Mouse (Mus musculus) left cerebral cortex, postnatal 14 days (tissue): ENCODE measurements around the gene Fam169b. TPM values are rescaled to one million over a fixed set of nuclear protein-coding genes. Genes with fewer than 3 reads are reported as not detected.
A peak's percentile ranks its signal among the peaks of the same experiment; 100 is the strongest.

ENCODE experiments used
- DNase-seq, 2 experiments: peaks; one replicate each; pipeline ENCODE4 v3.0.0; 2021 to 2022; ENCODE audit warnings: low spot score in 2 of 2, mixed read lengths in 1 of 2
- intact Hi-C: fragments of 180-260 bp; cut with DNase I; formaldehyde crosslinking; loops from one replicate; pipeline ENCODE4 v1.15.1; 2025
- total RNA-seq, 2 experiments: library from RNA; stranded (reverse); gene quantifications; 2 replicates each; pipeline ENCODE4 v1.2.3; 2021

Gene Fam169b
- total RNA-seq, 2 experiments from 2014 or later = 0.42 to 1.1 TPM

DNA sequence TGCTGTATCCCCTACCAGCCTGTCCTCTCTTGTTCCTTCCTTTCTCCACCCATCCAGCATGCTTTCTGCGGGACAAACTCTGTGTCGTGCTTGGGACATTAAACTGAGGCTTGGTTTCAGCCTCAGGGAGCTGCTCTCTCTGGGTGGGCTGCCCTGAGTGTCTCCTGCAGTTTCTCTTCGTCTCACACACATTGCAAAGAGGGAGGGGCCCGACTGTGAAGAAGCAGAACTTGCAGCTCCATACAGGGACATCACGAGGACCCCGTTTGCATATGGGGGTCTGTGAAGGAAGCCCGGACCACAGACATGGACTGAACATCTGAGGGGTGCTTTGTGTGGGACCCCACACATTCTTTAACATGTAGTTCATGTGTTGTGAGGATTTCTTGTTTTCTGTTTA is 89.0 kb downstream of the Fam169b start:
- no peak for DNase-seq
- intact Hi-C loops = no loop called here

GRCm38 (mm10) chr7:68365711-68366110 is 92.1 kb downstream of the Fam169b start:
- DNase-seq = peak in 1 of 2 experiments; percentile 25
- intact Hi-C loops = no loop called here

DNA sequence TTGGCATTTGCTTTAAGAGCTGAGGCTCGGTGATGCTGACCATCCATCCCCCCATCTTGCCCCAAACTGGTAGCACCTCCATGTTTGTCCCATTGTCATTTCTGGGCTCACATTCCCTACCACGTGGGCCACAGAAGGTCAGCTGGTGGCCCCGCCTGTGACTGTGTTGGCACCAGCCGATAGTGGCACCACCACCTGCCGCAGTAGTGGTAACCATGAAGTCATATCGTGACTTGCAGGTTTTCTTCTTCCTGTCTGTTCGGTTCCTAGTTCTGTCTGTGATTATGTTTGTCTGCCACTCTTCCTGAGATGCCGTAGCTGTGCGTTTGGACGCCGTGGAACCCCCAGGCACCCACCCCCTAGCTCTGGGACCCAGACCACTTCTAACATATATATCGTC is 95.3 kb downstream of the Fam169b start:
- DNase-seq = no peak
- intact Hi-C loops = no loop called here

DNA sequence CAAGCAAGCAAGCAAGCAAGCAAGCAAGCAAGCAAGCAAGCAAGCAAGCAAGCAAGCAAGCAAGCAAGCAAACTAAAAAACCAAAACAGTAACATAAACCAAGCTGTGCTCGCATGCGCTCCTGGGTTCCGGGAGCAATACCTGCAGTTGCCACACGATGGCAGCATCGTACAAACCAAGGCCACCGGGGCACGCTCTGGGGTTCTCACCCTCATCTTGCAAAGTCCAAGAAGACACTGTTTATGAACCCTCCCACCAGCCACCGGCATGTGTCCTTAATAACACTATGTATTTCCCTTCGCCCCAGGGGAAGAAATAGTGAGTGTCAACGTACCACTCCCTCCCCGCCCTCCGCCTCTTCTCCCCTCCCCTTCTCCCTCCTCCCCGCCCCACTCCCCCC is 96.1 kb downstream of the Fam169b start:
- peak; percentile 70 to 81 for DNase-seq
- intact Hi-C loops = loop anchor here (5.0 to 10.0 kb wide), 2 partner anchors 463 to 605 kb away; no protein-coding TSS in a partner anchor

- peak; percentile 79 to 86 for DNase-seq
- intact Hi-C loops = loop anchor here (1.0 to 10.0 kb wide), 3 partner anchors 106 to 601 kb away; no protein-coding TSS in a partner anchor
Measured at GRCm38 (mm10) chr7:68374109-68374857, 100.6 kb downstream of the Fam169b start.

DNA sequence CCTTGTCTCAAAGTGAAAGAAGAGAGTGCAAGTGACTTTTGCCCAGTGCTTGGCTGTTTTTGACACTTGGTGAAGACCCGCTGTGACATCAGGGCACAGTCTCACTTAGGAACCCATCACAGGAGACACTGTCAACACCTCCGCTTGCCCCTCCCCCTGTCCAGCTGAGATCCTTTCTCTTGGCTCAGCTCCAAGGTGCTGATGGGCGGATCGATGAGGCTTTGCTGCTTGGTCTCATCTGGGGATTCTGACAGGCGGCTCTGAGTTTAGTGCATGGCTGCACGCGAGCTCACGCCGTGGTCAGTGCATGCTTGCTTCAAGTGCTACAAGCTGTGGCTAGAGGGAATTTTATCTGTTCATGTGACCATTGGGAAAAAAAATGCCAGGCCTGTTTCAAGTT is 108.5 kb downstream of the Fam169b start:
- no peak for DNase-seq
- intact Hi-C loops = no loop called here

DNA sequence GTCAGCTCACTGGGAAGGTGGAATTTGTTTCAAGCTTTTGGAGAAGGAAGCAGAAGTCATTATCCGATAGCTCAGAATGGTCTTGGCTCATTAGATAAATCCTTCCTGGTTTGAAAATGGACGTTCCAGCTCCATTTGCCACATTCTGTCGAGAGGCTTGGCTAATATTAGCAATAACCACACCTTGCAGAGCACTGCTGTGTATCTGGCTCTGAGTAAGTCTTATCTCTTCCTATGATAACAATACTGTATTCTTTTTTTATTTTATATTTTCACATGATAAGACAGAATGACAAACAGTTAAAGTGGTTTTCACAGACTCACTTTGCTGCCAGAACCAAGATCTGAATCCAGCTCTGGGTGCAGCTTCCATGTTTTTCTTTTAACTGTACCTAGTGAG is 113.1 kb downstream of the Fam169b start:
- intact Hi-C loops = no loop called here
- no peak for DNase-seq

GRCm38 (mm10) chr7:68395707-68396333 is 122.2 kb downstream of the Fam169b start:
- DNase-seq = no peak

GRCm38 (mm10) chr7:68400516-68400915 is 126.9 kb downstream of the Fam169b start:
- DNase-seq = peak; percentile 21 to 70
- intact Hi-C loops = no loop called here

More at GRCm38 (mm10) chr7:68395707-68396333, 122.2 kb downstream of the Fam169b start:
- intact Hi-C loops = no loop called here

DNA sequence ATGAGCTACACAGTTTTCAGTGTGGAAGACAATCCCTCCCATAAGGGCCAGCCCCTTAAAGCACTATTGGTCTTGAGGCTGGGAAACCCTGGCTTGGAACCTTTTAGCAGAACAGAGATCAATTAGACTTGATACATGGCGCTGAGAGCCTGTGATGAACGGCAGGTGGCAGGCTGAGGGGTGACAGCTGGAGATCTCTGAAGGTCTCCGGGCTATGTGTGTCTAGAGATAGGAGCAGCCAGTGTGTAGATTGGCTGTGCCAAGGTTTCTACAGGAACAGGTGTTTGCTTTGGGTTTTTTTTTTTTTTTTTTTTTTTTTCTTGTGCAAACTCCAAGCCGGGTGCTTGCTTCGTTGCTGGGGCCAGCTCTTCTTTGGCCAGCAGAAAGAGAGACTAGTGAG is 135.0 kb downstream of the Fam169b start:
- no peak for DNase-seq

More for the DNA sequence above, 135.0 kb downstream of the Fam169b start:
- intact Hi-C loops = no loop called here

Other genes with a start within 250 kb of the Fam169b start
- under 1 TPM in 1 of 2 experiments, not detected in 1; 0.44 TPM for gene Pgpep1l, start 9.6 kb upstream of the Fam169b start, total RNA-seq